Mouse (Mus musculus): ENCODE results near the gene Zc2hc1b.

DNA sequence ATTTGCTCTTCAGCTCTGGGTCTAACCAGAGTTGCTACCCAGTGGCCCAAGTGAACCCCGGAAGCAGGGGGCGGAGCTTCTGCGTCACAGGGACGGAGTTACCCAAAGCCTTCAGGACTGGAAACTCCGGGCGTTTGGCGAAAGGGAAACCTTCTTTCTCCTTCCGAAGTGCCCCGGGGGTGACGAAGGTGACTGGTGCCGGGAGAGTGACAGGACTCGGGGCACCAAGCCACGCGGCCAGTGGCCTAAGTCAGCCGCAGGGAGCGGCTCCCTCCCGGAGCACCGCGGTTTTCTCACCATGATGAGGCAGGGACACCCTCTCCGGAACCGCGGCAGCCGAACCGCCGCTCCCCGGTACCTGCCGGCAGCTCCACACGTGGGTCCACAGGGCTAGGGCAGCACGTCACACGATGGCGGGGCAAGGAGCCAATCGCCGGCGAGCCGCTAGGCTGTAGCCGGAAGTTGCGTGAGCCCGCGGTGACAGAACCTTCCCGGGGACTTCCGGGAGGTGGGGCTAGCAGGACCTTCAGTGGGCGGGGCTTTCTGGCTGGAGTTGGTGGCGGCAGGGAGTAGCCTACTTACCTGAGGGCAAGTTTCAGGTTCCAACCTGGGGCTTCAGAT lies 15.0 kb upstream of the Zc2hc1b start, which contains the start of gene Ltv1:
- TF ChIP-seq CTCF (conservative IDR thresholded peaks at IDR 0.05; ENCODE audit: insufficient read depth, insufficient read length, low read depth, low read length) (no peak), POLR2A (IDR thresholded peaks at IDR 0.05; ENCODE audit: low read depth, low read length) (no peak)
